Comparison of ENCODE assay signal across 8 mouse cellular contexts in the genomic region with DNA sequence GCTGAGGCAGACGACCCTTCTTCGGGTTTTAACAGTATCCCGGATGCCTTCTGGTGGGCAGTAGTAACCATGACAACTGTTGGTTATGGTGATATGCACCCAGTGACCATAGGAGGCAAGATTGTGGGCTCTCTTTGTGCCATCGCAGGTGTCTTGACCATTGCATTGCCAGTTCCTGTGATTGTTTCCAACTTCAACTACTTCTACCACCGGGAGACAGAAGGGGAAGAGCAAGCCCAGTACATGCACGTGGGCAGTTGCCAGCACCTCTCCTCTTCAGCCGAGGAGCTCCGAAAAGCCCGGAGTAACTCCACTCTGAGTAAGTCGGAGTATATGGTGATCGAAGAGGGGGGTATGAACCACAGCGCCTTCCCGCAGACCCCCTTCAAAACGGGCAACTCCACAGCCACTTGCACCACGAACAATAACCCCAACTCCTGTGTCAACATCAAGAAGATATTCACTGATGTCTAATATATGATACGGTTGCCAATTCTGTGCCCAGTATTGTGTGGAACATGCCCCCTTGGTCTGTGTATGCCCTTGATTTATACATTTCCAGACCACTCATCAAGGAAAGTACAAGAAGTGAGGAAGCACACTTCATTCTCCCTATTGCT. TPM values are rescaled to one million over a fixed set of nuclear protein-coding genes. Genes with fewer than 3 reads are reported as not detected.
DNase-seq lines count a peak whose midpoint lies in the region; ATAC-seq and TF ChIP-seq lines count a peak whose summit lies in the region.

No protein-coding gene starts in this region.

- no peak for DNase-seq in heart, postnatal 14 days
- DNase-seq in forebrain, embryonic 14.5 days (ENCODE audit: low spot score): peak; percentile 18
- no peak for DNase-seq in limb, embryonic 14.5 days (ENCODE audit: low spot score)
- no peak for DNase-seq in kidney, postnatal 14 days
- DNase-seq in retina, postnatal 1 day: no peak

- peak overlapping the region; percentile 99 for H3K4me2 ChIP-seq in heart, embryonic 14.5 days (ENCODE audit: low read length)
- H3K4me2 ChIP-seq in forebrain, embryonic 14.5 days (ENCODE audit: low read length): peak overlapping the region; percentile 77
- H3K4me2 ChIP-seq in limb, embryonic 14.5 days (replicated peaks; ENCODE audit: low read depth, low read length, severe bottlenecking): peak overlapping the region; percentile 88; the same call in 1 of the 2 replicates
- H3K4me2 ChIP-seq in neural tube, embryonic 15.5 days: peak overlapping the region; percentile 86

- 0 out of 4 replicates have a peak overlapping the region, but pooled peaks of 1 of the 2 experiments have one; percentile 65 for H3K4me3 ChIP-seq in heart, embryonic 14.5 days (ENCODE audit: control insufficient read depth in 1 of 2, insufficient read depth in 1 of 2, low read depth in 1 of 2, low read length in 2 of 2)
- 0 out of 2 replicates have a peak overlapping the region, but pooled peaks have one; percentile 82 for H3K4me3 ChIP-seq in E14TG2a.4 (replicated peaks; ENCODE audit: low read length)
- peak overlapping the region; percentile 86 for H3K4me3 ChIP-seq in forebrain, embryonic 14.5 days (ENCODE audit: low read depth, low read length)
- H3K4me3 ChIP-seq in limb, embryonic 14.5 days (replicated peaks; ENCODE audit: low read length): peak overlapping the region; percentile 71; the same call in 1 of the 2 replicates
- peak overlapping the region; percentile 69 for H3K4me3 ChIP-seq in neural tube, embryonic 15.5 days (replicated peaks)

- H3K27ac ChIP-seq in heart, embryonic 14.5 days (replicated peaks in 1 of 2; ENCODE audit: control insufficient read depth in 1 of 2, insufficient read depth in 1 of 2, low read depth in 2 of 2, low read length in 2 of 2): no peak overlapping the region
- H3K27ac ChIP-seq in forebrain, embryonic 14.5 days (ENCODE audit: low read depth, low read length): 0 out of 2 replicates have a peak overlapping the region, but pooled peaks have one; percentile 90
- no peak overlapping the region for H3K27ac ChIP-seq in limb, embryonic 14.5 days (replicated peaks; ENCODE audit: low read depth, low read length)
- no peak overlapping the region for H3K27ac ChIP-seq in neural tube, embryonic 15.5 days (replicated peaks)

- no peak overlapping the region for H3K9ac ChIP-seq in heart, embryonic 14.5 days (ENCODE audit: low read length)
- H3K9ac ChIP-seq in forebrain, embryonic 14.5 days (ENCODE audit: low read length): peak overlapping the region; percentile 83
- H3K9ac ChIP-seq in limb, embryonic 14.5 days (ENCODE audit: low read depth, low read length, severe bottlenecking): no peak overlapping the region
- 0 out of 2 replicates have a peak overlapping the region, but pooled peaks have one; percentile 83 for H3K9ac ChIP-seq in neural tube, embryonic 15.5 days (replicated peaks)

- 71% methylated on average over 16 of the region's 16 CpGs for WGBS in heart, embryonic 14.5 days
- WGBS in forebrain, embryonic 14.5 days: 77% methylated on average over 16 of the region's 16 CpGs
- 83% methylated on average over 16 of the region's 16 CpGs for WGBS in limb, embryonic 14.5 days
- WGBS in neural tube, embryonic 15.5 days: 73% methylated on average over 16 of the region's 16 CpGs

- H3K9me3 ChIP-seq in heart, embryonic 14.5 days (ENCODE audit: control insufficient read depth, low read length): no peaks in the 10 kb centered on the region
- H3K9me3 ChIP-seq in E14TG2a.4 (ENCODE audit: low read length): peaks cover 4% of the 10 kb centered on the region; the same call in 1 of the 2 replicates
- H3K9me3 ChIP-seq in forebrain, embryonic 14.5 days (replicated peaks; ENCODE audit: control insufficient read depth, low read length): no peaks in the 10 kb centered on the region
- no peaks in the 10 kb centered on the region for H3K9me3 ChIP-seq in limb, embryonic 14.5 days (ENCODE audit: control insufficient read depth, low read length)
- H3K9me3 ChIP-seq in neural tube, embryonic 15.5 days (replicated peaks): no peaks in the 10 kb centered on the region

- TF ChIP-seq POLR2A in limb, embryonic 14.5 days (IDR thresholded peaks at IDR 0.05; ENCODE audit: borderline replicate concordance, extremely low read depth, insufficient read depth, insufficient read length): no peak

- ATAC-seq in heart, embryonic 14.5 days (ENCODE audit: insufficient number of reproducible peaks, insufficient read depth, low FRiP score, low read depth): no peak
- ATAC-seq in forebrain, embryonic 14.5 days: no peak
- no peak for ATAC-seq in limb, embryonic 14.5 days (ENCODE audit: low FRiP score, low read depth)
- ATAC-seq in neural tube, embryonic 15.5 days (ENCODE audit: low FRiP score): no peak

- no peak for TF ChIP-seq CTCF in E14TG2a.4 (conservative IDR thresholded peaks at IDR 0.05; ENCODE audit: low read length)

- no peaks in the 10 kb centered on the region for H3K36me3 ChIP-seq in heart, embryonic 14.5 days (ENCODE audit: control insufficient read depth, insufficient read depth, low read length)
- no peaks in the 10 kb centered on the region for H3K36me3 ChIP-seq in E14TG2a.4 (ENCODE audit: insufficient read depth, low read length)
- H3K36me3 ChIP-seq in forebrain, embryonic 14.5 days (ENCODE audit: control insufficient read depth, insufficient read depth, low read length): no peaks in the 10 kb centered on the region
- H3K36me3 ChIP-seq in limb, embryonic 14.5 days (ENCODE audit: control insufficient read depth, insufficient read depth, low read length): no peaks in the 10 kb centered on the region
- H3K36me3 ChIP-seq in neural tube, embryonic 15.5 days: no peaks in the 10 kb centered on the region

- H3K27me3 ChIP-seq in heart, embryonic 14.5 days (ENCODE audit: control insufficient read depth, insufficient read depth, low read length): peaks cover 15% of the 10 kb centered on the region
- peaks cover 57% of the 10 kb centered on the region for H3K27me3 ChIP-seq in E14TG2a.4 (ENCODE audit: insufficient read depth, low read length)
- H3K27me3 ChIP-seq in forebrain, embryonic 14.5 days (replicated peaks; ENCODE audit: control insufficient read depth, insufficient read depth, low read length): no peaks in the 10 kb centered on the region
- H3K27me3 ChIP-seq in limb, embryonic 14.5 days (ENCODE audit: control insufficient read depth, insufficient read depth, low read length): peaks cover 8% of the 10 kb centered on the region; the same call in 1 of the 2 replicates
- no peaks in the 10 kb centered on the region for H3K27me3 ChIP-seq in neural tube, embryonic 15.5 days (replicated peaks)

- H3K4me1 ChIP-seq in heart, embryonic 14.5 days (ENCODE audit: control insufficient read depth in 2 of 2, insufficient read depth in 2 of 2, low read length in 2 of 2): peaks cover 0 to 5% of the 10 kb centered on the region in 2 experiments; a peak in 2 of 4 replicates
- peaks cover 15% of the 10 kb centered on the region for H3K4me1 ChIP-seq in E14TG2a.4 (replicated peaks; ENCODE audit: low read depth, low read length)
- peaks cover 34% of the 10 kb centered on the region for H3K4me1 ChIP-seq in forebrain, embryonic 14.5 days (ENCODE audit: control insufficient read depth, insufficient read depth, low read length)
- 0 out of 2 replicates have a peak, but pooled peaks cover 2% of the 10 kb centered on the region for H3K4me1 ChIP-seq in limb, embryonic 14.5 days (ENCODE audit: control insufficient read depth, insufficient read depth, low read length)
- peaks cover 52% of the 10 kb centered on the region for H3K4me1 ChIP-seq in neural tube, embryonic 15.5 days

- intact Hi-C loops in heart, postnatal 14 days (cut with DNase I): no loop called here

RNA-seq across cellular contexts. Expression of a gene that starts 1.7 kb away (rescaled TPM):
- 0.58 and 0.99 TPM in 2 replicates for polyA plus RNA-seq in heart, embryonic 14.5 days (2014; fragmentation: Nextera tagmentation; extraction: Ambion mirVana)
- 1 to 10 TPM in 1 of 2 experiments, under 1 TPM in 1; 0.38 to 2.6 TPM for total RNA-seq in heart, postnatal 14 days (2021)
- 10.3 and 15.6 TPM in 2 replicates for polyA plus RNA-seq in forebrain, embryonic 14.5 days (2014; fragmentation: Nextera tagmentation; extraction: Ambion mirVana)
- polyA plus RNA-seq in limb, embryonic 14.5 days (2012; rRNA removed): 0.69 and 1.1 TPM in 2 replicates
- 1.0 and 1.1 TPM in 2 replicates for polyA plus RNA-seq in limb, embryonic 14.5 days (2014; fragmentation: Nextera tagmentation; extraction: Ambion mirVana)
- 7.9 and 9.2 TPM in 2 replicates for polyA plus RNA-seq in neural tube, embryonic 15.5 days (2015; fragmentation: Nextera tagmentation; extraction: Ambion mirVana)

Comparison
In these comparisons a context has a peak if more than half of its experiments do, and no peak if none do; other contexts are left out.
1. H3K9ac ChIP-seq: peak in forebrain, embryonic 14.5 days (single experiment) and neural tube, embryonic 15.5 days (single experiment); none in heart, embryonic 14.5 days (single experiment) and limb, embryonic 14.5 days (single experiment).
2. Peak in every context shown above with its lines, with median percentiles within 50 percentile points of each other: H3K4me2 ChIP-seq.